Mouse (Mus musculus): ENCODE results near the gene Gm49661. TPM values are rescaled to one million over a fixed set of nuclear protein-coding genes. Genes with fewer than 3 reads are reported as not detected.

The Gm49661 gene
- polyA plus RNA-seq, 1 experiment from 2014 or later = not detected

DNA sequence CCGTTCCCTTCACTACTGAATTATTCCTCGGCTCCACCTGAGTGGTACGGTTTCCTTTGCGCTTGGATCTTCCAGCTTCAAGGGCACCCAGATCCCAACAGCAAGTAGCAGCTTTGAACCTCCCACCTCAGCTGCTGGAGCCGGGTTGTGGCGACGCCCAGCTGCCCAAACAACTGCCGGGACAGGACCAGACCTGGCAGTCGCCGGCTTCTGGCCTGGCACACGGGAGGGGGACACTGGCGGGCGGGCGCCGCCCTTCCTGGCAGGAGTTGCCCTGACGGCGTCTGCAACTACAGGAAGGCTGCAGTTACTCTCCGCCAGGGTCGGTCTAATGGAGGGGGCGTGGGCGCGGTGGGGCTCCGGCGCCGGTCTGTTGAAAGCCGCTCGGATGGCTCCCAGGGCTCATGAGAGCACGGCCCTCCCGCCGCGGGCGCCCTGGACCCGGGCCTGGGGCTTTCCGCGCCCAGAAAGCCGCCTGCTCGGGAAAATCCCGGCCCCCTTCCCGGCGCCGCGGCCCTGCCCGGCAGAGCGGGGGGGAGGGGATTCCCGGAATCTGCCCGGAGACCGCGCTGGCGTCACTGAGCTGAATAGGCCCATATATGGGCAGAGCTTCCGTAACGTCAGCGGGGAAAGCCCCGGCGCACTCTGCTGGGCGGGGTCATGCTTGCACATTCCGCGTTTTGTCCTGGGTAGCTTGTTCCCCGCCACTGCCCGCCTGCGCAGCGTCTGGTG, 7.0 kb upstream of the Gm49661 start:
- ATAC-seq (ENCODE audit: insufficient read depth) = peak; percentile 74
- peak overlapping the region; percentile 97 for H3K27ac ChIP-seq (replicated peaks)
- peak overlapping the region; percentile 74 for H3K9ac ChIP-seq
- H3K27me3 ChIP-seq = peaks cover 21% of the 10 kb centered on the region; the same call in 1 of the 2 replicates
- peaks cover 99% of the 10 kb centered on the region for H3K4me1 ChIP-seq (replicated peaks)
- H3K4me2 ChIP-seq = peak overlapping the region; percentile 99
- peak overlapping the region; percentile 85 for H3K4me3 ChIP-seq (replicated peaks)
- WGBS (ENCODE audit: insufficient replicate concordance) = under 1% methylated on average over 61 of the region's 61 CpGs
- H3K9me3 ChIP-seq (replicated peaks) = no peaks in the 10 kb centered on the region
- H3K36me3 ChIP-seq (replicated peaks) = peaks cover 45% of the 10 kb centered on the region

DNA sequence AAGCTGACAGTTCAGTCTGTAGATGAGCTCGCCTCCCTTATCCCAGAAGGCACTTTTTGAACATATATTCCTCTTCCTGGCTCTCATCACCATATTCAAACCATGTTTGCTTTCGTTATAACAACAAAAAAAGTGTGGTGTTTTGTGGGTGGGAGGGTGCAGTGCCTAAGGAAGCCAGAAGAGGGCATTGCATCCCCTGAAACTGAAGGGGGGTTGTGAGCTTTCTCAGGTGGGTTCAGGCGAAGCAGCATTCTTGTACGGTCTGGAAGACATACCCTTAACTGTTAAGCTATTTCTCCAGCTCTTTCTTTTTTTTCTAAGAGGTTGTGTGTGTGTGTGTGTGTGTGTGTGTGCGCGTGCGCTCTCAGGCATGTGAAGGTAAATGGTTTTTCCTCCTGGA, 6.2 kb upstream of the Gm49661 start:
- no peak for ATAC-seq (ENCODE audit: insufficient read depth)
- H3K36me3 ChIP-seq (replicated peaks) = peaks cover 52% of the 10 kb centered on the region
- WGBS (ENCODE audit: insufficient replicate concordance) = 32% methylated on average over 7 of the region's 7 CpGs
- peaks cover 96% of the 10 kb centered on the region for H3K4me1 ChIP-seq (replicated peaks)
- H3K9me3 ChIP-seq (replicated peaks) = no peaks in the 10 kb centered on the region
- peak overlapping the region; percentile 85 for H3K4me3 ChIP-seq (replicated peaks)
- peak overlapping the region; percentile 99 for H3K4me2 ChIP-seq
- peak overlapping the region; percentile 74 for H3K9ac ChIP-seq
- peak overlapping the region; percentile 97 for H3K27ac ChIP-seq (replicated peaks)
- peaks cover 21% of the 10 kb centered on the region; the same call in 1 of the 2 replicates for H3K27me3 ChIP-seq

DNA sequence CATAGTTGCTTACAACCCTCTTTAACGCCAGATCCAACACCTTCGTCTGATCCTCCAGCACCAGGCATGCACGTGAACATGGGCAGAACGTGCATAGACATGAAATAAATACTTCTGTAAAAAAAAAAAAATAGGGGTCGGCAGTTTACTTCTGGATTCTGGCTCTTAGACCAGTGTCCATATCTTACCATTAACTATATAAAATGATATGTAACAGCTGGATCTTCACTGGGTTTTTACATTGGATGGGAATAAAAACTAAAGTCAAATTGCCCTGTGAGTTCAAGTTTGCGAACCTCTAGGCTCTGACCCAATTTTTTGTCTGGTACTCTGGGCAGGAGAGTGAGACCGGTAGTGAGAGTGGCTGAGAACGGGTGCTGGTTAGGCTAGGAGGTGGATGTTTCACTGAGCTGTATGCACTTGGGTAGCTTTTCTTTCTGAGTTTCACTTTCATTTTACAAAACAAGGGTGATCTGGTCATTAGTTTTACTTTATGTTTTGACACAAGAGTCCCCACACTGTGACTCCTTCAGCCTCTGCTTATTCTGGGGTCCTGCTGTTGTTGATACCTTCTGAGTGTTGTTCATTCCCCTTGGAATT, 5.4 kb upstream of the Gm49661 start:
- Histone ChIP-seq H3K4me1 (replicated peaks) (peaks cover 90% of the 10 kb centered on the region), H3K27me3 (peaks cover 21% of the 10 kb centered on the region; the same call in 1 of the 2 replicates), H3K4me2 (peak overlapping the region; percentile 99), H3K36me3 (replicated peaks) (peaks cover 57% of the 10 kb centered on the region), H3K4me3 (replicated peaks) (peak overlapping the region; percentile 85), H3K27ac (replicated peaks) (peak overlapping the region; percentile 97), H3K9me3 (replicated peaks) (no peaks in the 10 kb centered on the region), H3K9ac (peak overlapping the region; percentile 74)
- WGBS (ENCODE audit: insufficient replicate concordance) = 67% methylated on average over 8 of the region's 8 CpGs
- ATAC-seq (ENCODE audit: insufficient read depth) = no peak

DNA sequence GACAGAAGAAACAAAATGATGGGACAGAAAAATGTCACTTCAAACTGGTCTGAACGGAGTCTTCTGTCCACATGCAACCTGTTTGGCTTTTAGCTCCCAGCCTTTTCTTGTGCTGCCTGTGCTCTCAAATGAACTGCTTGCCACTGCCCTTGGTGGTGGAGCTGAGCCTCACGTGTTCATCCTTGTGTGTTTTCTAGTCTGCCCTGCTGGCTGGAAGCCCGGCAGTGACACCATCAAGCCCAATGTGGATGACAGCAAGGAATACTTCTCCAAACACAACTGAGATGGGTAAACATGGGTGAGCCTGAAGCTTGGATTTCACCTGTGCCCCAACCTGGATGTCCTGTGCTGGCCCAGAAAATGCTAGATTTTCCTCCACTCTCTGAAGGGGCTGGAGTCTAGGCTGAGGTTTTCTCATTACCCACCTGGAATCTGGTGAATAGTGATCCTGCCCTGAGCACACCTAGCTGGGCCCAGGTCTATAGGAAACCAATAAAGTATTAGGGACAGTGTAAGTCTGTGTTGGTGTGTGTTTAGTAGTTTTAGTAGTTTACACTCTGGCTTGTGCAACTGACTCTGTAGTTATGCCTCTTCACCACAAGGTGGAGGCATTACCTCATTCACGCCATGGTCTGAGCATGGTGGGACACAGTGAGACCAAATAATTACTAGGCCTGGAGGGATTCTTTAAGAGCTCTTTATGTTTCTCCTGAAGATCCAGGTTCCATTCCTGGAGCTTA, 4.7 kb upstream of the Gm49661 start:
- Histone ChIP-seq H3K4me2 (peak overlapping the region; percentile 99), H3K27me3 (peaks cover 15% of the 10 kb centered on the region; the same call in 1 of the 2 replicates), H3K4me1 (replicated peaks) (peaks cover 86% of the 10 kb centered on the region), H3K4me3 (replicated peaks) (peak overlapping the region; percentile 85), H3K9me3 (replicated peaks) (no peaks in the 10 kb centered on the region), H3K9ac (peak overlapping the region; percentile 74; the same call in 1 of the 2 replicates), H3K27ac (replicated peaks) (peak overlapping the region; percentile 97), H3K36me3 (replicated peaks) (peaks cover 57% of the 10 kb centered on the region)
- WGBS (ENCODE audit: insufficient replicate concordance) = 60% methylated on average over 4 of the region's 4 CpGs
- no peak for ATAC-seq (ENCODE audit: insufficient read depth)

- H3K4me2 ChIP-seq = peak overlapping the region; percentile 99
- no peak for ATAC-seq (ENCODE audit: insufficient read depth)
- H3K27me3 ChIP-seq = peaks cover 7% of the 10 kb centered on the region; the same call in 1 of the 2 replicates
- H3K9me3 ChIP-seq (replicated peaks) = no peaks in the 10 kb centered on the region
- peak overlapping the region; percentile 97 for H3K27ac ChIP-seq (replicated peaks)
- peak overlapping the region; percentile 85 for H3K4me3 ChIP-seq (replicated peaks)
- H3K9ac ChIP-seq = peak overlapping the region; percentile 74
- peaks cover 57% of the 10 kb centered on the region for H3K36me3 ChIP-seq (replicated peaks)
- WGBS (ENCODE audit: insufficient replicate concordance) = 77% methylated on average over 1 of the region's 1 CpGs
- H3K4me1 ChIP-seq (replicated peaks) = peaks cover 86% of the 10 kb centered on the region
Measured at GRCm38 (mm10) chr8:84973079-84973478, 3.8 kb upstream of the Gm49661 start.

GRCm38 (mm10) chr8:84970913-84971312, 1.7 kb upstream of the Gm49661 start:
- Histone ChIP-seq H3K27ac (replicated peaks) (peak overlapping the region; percentile 97), H3K4me3 (replicated peaks) (peak overlapping the region; percentile 85), H3K36me3 (replicated peaks) (peaks cover 61% of the 10 kb centered on the region), H3K9me3 (replicated peaks) (no peaks in the 10 kb centered on the region), H3K9ac (peak overlapping the region; percentile 95), H3K4me1 (replicated peaks) (peaks cover 85% of the 10 kb centered on the region), H3K27me3 (no peaks in the 10 kb centered on the region), H3K4me2 (peak overlapping the region; percentile 99)
- 17% methylated on average over 5 of the region's 5 CpGs for WGBS (ENCODE audit: insufficient replicate concordance)
- peak; percentile 82 for ATAC-seq (ENCODE audit: insufficient read depth)

GRCm38 (mm10) chr8:84970135-84970790, 1.0 kb upstream of the Gm49661 start:
- H3K9ac ChIP-seq = peak overlapping the region; percentile 95
- H3K4me2 ChIP-seq = peak overlapping the region; percentile 99
- peaks cover 56% of the 10 kb centered on the region for H3K36me3 ChIP-seq (replicated peaks)
- peak overlapping the region; percentile 97 for H3K27ac ChIP-seq (replicated peaks)
- no peaks in the 10 kb centered on the region for H3K27me3 ChIP-seq
- H3K4me3 ChIP-seq (replicated peaks) = peak overlapping the region; percentile 85
- no peak for ATAC-seq (ENCODE audit: insufficient read depth)
- 9% methylated on average over 21 of the region's 21 CpGs for WGBS (ENCODE audit: insufficient replicate concordance)
- no peaks in the 10 kb centered on the region for H3K9me3 ChIP-seq (replicated peaks)
- peaks cover 83% of the 10 kb centered on the region for H3K4me1 ChIP-seq (replicated peaks)

GRCm38 (mm10) chr8:84968650-84969049, 583 bp downstream of the Gm49661 start:
- H3K9ac ChIP-seq = peak overlapping the region; percentile 95
- H3K4me1 ChIP-seq (replicated peaks) = peaks cover 82% of the 10 kb centered on the region
- peaks cover 46% of the 10 kb centered on the region for H3K36me3 ChIP-seq (replicated peaks)
- H3K4me3 ChIP-seq (replicated peaks) = peak overlapping the region; percentile 85
- peak overlapping the region; percentile 99 for H3K4me2 ChIP-seq
- no peak for ATAC-seq (ENCODE audit: insufficient read depth)
- no peaks in the 10 kb centered on the region for H3K27me3 ChIP-seq
- WGBS (ENCODE audit: insufficient replicate concordance) = 8% methylated on average over 2 of the region's 2 CpGs
- H3K27ac ChIP-seq (replicated peaks) = peak overlapping the region; percentile 97
- H3K9me3 ChIP-seq (replicated peaks) = no peaks in the 10 kb centered on the region

DNA sequence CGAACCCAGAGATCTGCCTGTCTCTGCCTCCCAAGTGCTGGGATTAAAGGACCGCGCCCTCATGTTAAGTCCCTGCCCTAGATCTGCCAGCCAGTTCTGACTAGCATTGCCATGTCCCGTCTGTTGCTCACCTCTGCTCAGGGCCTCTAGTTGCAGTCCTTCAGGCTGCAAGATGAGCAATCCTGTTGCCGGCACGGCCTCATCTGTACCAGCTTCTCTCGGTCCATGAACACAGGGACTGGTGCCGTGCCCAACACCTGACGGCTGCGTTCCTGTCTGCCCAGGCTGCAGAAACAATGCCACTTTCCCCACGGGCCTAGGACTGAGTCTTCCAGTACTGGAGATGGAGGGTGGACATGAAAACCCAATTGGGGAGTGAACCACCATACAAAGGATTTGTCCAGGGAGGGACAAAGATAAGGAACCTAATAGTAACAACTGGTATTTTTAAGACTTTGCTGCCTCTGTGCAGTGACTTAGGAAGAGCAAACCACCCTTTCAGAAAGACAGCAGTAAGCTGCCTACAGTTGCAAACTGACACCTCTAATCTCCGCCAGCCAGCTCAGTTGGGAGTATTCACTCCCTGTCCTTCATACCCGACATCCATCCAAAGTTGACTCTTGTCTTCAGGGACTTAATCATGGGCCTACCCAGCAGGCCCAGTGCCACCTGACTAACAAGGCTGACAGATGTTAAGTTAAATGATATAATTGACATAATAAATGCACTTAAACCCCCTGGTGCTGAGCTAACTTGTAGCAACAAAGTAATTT, 1.5 kb downstream of the Gm49661 start:
- ATAC-seq (ENCODE audit: insufficient read depth) = no peak
- peak overlapping the region; percentile 85; the same call in 1 of the 2 replicates for H3K4me3 ChIP-seq (replicated peaks)
- peaks cover 42% of the 10 kb centered on the region for H3K36me3 ChIP-seq (replicated peaks)
- H3K4me2 ChIP-seq = peak overlapping the region; percentile 99
- no peaks in the 10 kb centered on the region for H3K9me3 ChIP-seq (replicated peaks)
- H3K9ac ChIP-seq = peak overlapping the region; percentile 95; the same call in 1 of the 2 replicates
- WGBS (ENCODE audit: insufficient replicate concordance) = 80% methylated on average over 13 of the region's 13 CpGs
- peaks cover 73% of the 10 kb centered on the region for H3K4me1 ChIP-seq (replicated peaks)
- H3K27ac ChIP-seq (replicated peaks) = peak overlapping the region; percentile 97
- H3K27me3 ChIP-seq = no peaks in the 10 kb centered on the region

GRCm38 (mm10) chr8:84966603-84967002, 2.6 kb downstream of the Gm49661 start:
- ATAC-seq (ENCODE audit: insufficient read depth) = no peak
- H3K27ac ChIP-seq (replicated peaks) = peak overlapping the region; percentile 97
- peak overlapping the region; percentile 51; the same call in 1 of the 2 replicates for H3K9ac ChIP-seq
- H3K4me3 ChIP-seq (replicated peaks) = peak overlapping the region; percentile 85
- H3K4me2 ChIP-seq = peak overlapping the region; percentile 99
- H3K9me3 ChIP-seq (replicated peaks) = no peaks in the 10 kb centered on the region
- WGBS (ENCODE audit: insufficient replicate concordance) = 15% methylated on average over 3 of the region's 3 CpGs
- H3K36me3 ChIP-seq (replicated peaks) = peaks cover 42% of the 10 kb centered on the region
- H3K4me1 ChIP-seq (replicated peaks) = peaks cover 61% of the 10 kb centered on the region
- no peaks in the 10 kb centered on the region for H3K27me3 ChIP-seq
